Mouse (Mus musculus): ENCODE measurements around the gene Nsmce4a.

The Nsmce4a gene

DNA sequence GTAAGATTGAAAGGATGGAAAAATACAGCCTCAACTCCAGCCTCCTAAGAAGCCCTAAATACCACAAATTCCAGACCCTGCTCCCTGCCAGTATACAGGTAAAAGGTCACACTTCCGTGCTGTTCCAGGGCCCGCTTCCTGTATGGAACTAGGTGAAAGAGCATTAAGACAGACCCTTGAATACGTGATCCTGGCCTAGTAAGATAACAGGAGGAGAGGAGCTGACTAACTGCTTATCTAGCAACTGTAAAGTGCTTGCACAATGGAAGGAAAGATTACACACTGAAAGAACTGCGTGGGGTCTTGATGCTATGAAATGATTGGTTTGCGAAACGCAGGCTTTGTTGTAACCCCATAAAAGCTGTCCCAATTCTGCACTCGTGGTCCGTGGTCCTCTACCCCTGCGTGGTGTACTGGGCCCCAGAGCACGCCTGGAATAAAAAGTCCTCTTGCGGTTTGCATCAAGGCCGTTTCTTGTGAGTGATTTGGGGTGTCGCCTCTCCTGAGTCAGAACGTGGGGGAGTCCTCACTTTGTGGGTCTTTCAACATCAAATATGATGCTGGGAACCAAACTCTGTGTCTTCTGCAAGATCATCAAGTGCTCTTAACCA, 52.0 kb downstream of the Nsmce4a start:
- CTCF ChIA-PET = no interaction called here
- POLR2A ChIA-PET = interaction anchor here in 3 of 4 experiments (0.6 to 9.0 kb wide), 8 partner anchors 10 to 295 kb away, joined by 3 to 112 read pairs (median 10); no protein-coding TSS in a partner anchor

DNA sequence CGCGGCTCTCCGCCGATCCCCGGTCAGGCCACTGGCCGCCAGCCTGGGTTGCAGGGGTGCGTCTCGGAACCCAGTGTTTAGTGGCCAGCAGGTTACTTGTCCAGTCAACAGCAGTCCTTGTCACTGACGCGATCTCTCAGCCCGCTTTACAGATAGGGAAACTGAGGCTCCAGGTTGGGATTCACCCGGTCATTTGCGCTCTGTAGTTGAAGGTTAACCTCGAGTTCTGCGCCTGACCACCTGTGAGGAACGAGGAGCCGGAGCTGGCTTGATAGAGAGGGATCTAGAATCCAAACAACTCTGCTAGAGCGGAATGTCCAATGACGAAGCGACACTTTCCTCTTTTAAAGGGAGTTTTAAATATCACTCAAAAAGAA, 52.9 kb downstream of the Nsmce4a start, which contains the start of gene Ate1:
Gene Ate1, minus strand, starts transcription at position 321 of the 377 bp plus-strand sequence.
- CTCF ChIA-PET = interaction anchor here in 3 of 4 experiments (0.6 to 1.4 kb wide), 4 partner anchors 12 to 139 kb away, joined by 3 to 14 read pairs (median 4); no protein-coding TSS in a partner anchor
- POLR2A ChIA-PET = interaction anchor here (1.0 to 9.0 kb wide), 14 partner anchors 8 to 342 kb away, joined by 3 to 112 read pairs (median 6); no protein-coding TSS in a partner anchor

DNA sequence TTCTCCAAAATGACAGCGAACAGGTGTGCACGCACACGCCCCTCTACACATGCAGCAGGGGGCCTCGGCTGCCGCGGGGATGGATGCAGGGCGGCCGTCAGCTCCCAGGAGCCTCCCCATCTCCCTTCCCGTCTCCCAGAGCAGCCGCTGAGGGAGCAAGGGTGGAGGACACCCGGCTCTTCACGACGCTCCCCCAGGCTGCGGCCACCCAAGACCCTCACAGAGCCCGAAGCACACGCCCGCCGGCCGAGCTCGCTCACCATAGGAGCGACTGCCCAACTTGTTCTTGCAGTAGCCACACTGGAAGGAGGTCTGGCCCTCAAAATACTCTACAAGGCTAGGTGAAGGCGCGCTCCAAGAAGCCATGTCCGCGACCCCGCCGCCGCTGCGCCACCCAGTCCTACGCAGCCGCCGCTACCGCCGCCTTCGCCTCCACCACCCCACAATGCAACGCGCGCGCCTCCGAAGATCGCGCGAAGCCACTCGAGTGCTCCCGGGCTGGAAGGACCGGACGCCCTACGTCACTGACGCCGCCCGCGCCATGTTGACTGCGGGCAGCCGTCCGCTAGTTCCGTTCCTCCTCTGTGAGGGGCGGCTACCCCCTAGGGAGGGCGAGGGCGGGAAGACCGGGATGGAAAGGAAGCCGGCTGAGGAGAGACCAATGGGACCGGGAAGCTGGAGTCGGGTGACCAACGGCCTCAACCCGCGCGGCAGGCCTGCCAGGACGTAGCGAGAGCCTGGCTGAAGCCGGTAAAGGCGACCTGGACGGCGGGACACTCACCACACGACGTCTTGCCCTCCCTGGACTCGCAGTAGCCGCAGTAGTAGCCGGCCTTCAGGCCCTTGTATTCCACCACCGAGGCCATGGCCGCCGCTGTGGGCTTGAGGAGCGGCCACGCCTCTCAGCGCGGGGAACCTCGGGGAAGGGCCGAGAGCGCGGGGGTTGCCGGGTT, 53.5 kb downstream of the Nsmce4a start:
- CTCF ChIA-PET = interaction anchor here in 3 of 4 experiments (0.6 to 1.4 kb wide), 4 partner anchors 13 to 138 kb away, joined by 3 to 14 read pairs (median 4); no protein-coding TSS in a partner anchor
- POLR2A ChIA-PET = interaction anchor here (0.6 to 9.0 kb wide), 18 partner anchors 8 to 449 kb away, joined by 3 to 112 read pairs (median 4); partner anchors contain the start of gene Tacc2 (in 1 of the 4)

DNA sequence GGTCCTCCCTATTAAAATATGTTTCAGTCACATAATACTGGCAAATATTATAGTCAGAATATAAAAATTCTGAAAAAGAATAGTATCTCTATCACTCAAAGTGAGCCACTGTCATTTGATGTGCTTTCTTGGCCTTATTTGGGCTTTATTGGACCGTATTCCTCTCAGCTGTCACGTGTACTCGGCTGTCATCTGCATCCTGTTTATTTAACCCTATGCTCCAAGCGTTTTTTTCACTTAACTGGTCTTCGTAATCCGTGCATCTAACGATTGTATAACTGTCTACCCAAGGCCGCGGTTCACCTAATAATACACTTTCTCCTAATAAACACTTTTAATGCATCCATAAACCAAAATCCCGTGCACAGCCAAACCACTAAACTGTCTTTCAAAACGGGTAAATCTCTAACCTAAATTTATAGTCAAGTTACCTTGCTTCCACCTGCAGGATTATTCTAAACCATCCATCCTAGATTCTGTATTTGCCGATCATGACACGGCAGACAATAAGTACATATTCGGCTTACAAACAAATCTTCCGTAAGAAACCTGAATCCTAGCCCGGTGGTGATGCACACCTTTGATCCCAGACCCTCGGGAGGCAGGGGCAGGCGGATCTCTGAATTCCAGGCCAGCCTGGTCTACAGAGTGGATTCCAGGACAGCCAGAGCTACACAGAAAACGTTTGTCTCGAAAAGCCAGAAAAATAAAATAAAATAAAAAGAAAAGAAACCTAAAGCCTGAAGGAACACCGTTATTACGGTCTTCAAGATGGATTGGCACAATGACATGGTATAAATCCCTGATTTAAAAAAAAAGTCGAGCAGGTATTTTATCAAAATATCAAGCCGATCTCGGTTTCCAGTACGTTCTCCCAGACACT, 54.5 kb downstream of the Nsmce4a start:
- ChIA-PET CTCF (no interaction called here), POLR2A (interaction anchor here in 3 of 4 experiments (0.7 to 9.0 kb wide), 11 partner anchors 9 to 265 kb away, joined by 3 to 112 read pairs (median 5); partner anchors contain the start of gene Tacc2 (in 1 of the 3))

DNA sequence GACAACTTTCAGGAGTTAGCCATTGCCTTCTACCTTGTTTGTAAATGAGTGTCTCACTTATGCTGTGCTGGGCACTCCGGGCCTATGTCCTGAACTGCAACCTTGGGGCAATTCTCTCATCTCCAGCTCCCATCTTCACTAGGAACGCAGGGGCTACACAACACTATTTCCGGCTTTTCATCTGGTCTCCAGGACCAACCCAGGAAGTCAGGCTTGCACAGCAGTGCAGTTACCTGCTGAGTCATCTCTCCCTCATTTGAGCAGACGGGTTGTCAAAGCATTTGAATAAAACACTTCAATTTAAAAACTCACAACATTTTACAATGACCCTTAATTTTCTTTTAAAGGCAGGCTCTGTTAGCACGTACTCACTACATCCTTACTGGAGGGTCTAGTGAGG, 62.7 kb downstream of the Nsmce4a start:
- CTCF ChIA-PET = no interaction called here
- POLR2A ChIA-PET = interaction anchor here in 1 of 4 experiments (0.6 to 2.2 kb wide), 5 partner anchors 10 to 27 kb away, joined by 3 to 8 read pairs (median 4); partner anchors contain the start of gene Ate1

DNA sequence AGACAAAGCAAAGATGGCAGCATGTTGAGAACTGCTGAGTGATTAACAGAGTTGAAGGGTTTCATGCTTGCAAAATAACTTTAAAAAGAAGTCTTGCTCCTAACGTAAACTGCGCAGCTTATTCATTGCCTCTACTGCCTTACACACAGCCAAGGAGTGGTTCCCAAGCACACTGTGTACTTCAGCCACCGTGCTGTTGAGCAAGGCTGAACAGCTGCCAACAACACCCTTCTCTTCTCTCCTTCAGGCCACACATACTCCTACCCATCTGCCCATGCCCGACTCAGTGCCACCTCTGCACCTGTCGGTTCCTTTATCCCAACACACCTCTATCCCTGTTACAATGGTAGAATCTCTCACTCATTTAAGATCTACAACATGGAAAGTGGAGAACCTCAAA, 69.9 kb downstream of the Nsmce4a start:
- ChIA-PET POLR2A (interaction anchor here in 1 of 4 experiments (1.4 kb wide), 1 partner anchor 15 kb away, joined by 3 read pairs; no protein-coding TSS in a partner anchor), CTCF (no interaction called here)

DNA sequence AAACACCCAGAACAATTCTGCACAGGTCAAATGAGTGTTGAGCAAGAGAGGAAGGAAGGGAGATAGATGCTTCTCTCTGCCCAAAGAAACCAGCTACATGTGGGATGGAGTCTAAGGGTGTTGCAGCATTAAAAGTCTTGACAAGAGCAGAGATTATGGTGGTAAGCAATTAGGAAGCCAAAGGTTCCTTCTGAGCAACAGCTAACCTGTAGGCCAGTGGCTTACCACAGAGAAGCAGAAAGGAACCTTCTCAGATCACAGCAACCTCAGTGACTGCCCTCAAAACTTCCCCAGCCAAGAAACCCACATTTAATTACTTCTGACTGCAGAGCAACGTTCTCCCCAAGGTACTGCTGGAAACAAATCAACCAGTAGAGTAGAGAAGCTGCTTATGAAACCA, 71.4 kb downstream of the Nsmce4a start:
- CTCF ChIA-PET = no interaction called here
- POLR2A ChIA-PET = interaction anchor here in 1 of 4 experiments (0.7 to 1.1 kb wide), 2 partner anchors 15 to 213 kb away, joined by 3 read pairs; no protein-coding TSS in a partner anchor

DNA sequence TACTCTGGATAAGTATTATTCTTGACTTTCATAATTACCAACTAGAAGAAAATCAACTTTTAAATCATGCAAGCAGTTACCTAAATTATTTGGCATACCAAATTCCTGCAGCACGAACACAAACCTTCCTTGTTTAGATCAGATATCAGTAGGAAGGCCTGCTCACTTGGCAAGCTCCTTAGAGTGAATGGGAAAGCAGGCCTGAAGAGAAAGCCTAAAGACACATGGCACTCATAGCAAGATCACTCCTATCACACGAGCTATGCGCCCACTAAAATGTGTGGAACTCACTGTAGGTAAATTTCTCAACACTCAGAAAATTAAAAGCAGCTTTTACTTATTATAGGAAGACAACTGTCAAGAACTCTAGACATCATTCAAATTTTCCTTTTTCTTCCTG, 79.6 kb downstream of the Nsmce4a start:
- POLR2A ChIA-PET = interaction anchor here in 2 of 4 experiments (0.6 to 3.1 kb wide), 6 partner anchors 16 to 858 kb away, joined by 3 to 8 read pairs (median 4); no protein-coding TSS in a partner anchor
- CTCF ChIA-PET = no interaction called here

DNA sequence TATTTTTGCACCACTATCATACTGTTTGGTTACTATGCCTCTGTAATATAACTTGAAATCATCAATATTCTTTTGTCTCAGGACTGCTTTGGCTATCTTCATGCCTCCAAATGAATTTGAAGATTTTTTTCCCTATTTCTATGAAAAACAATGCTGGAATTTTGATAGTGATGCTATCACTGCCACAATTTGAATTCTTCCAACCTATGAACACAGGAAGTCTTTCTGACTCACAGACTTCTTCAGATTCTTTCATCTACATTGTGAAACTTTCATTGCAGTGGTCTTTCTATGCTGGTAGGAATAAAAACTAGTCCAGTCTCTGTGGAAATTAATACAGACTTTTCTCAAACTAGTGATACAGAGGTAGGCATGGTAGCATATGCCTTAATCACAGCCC, 80.9 kb downstream of the Nsmce4a start:
- CTCF ChIA-PET = interaction anchor here in 1 of 4 experiments (0.7 kb wide), 1 partner anchor 840 kb away, joined by 5 read pairs; no protein-coding TSS in a partner anchor
- POLR2A ChIA-PET = interaction anchor here in 2 of 4 experiments (0.6 kb wide), 2 partner anchors 98 to 871 kb away, joined by 3 to 4 read pairs; no protein-coding TSS in a partner anchor
